Mouse (Mus musculus): ENCODE data around the gene Gramd4.

DNA sequence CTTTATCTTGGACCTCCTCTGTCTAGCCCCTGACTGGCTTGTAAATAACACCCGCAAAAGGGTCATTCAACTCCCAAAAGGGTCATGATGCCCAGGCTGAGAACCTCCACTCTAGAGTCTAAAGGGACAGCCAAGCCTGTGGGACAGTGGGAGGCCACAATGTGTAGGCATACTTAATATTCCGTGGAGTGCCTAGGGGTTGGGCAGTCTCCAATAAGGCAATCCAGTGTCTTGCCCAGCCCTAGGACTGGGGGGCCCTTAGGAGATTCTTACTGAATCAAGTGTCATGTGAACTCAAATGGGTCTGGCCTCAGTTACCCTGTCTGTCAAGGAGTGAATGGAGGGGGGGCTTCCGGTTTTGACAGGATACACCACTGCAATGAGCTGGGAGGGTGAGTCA is 71.5 kb downstream of the Gramd4 start:
- TF ChIP-seq CTCF (IDR thresholded peaks at IDR 0.05; ENCODE audit: extremely low read depth, insufficient read length, insufficient replicate concordance, low read depth, low read length), result no peak
- TF ChIP-seq POLR2A (IDR thresholded peaks at IDR 0.05; ENCODE audit: low read depth, low read length), result no peak

Data from small intestine, adult 2 months (tissue).